Mouse (Mus musculus) retina, embryonic 14.5 days (tissue): ENCODE data around the gene Fam49a.
"Not testable (repeated sequence)": the region's sequence is repeated elsewhere in the genome, so short reads cannot be mapped to it uniquely, and the experiment has no call there.

ENCODE experiments used
- DNase-seq: peaks from one replicate; pipeline ENCODE4 v3.0.0-alpha.2; 2015; ENCODE audit warnings: low spot score

Fam49a gene

DNA sequence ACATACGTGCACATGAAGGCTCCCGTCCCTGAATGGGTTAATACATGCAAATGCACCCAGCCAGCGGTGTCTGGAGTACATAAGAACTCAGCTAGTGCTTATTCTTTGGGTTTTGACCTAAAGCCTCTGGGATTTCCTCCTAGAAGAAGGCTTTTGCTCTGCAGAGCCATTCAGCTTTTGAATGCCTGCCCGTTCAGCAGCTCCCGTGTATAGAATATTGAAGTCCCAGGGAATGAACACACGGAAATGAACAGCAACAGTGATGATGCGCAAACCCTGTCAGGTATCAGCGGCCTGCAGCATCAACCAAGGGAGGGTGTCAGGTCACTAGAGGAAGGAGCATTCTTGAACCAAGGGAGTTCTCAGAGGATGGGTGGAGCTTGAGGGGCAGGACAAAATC, 52.4 kb downstream of the Fam49a start:
- DNase-seq, result no peak

DNA sequence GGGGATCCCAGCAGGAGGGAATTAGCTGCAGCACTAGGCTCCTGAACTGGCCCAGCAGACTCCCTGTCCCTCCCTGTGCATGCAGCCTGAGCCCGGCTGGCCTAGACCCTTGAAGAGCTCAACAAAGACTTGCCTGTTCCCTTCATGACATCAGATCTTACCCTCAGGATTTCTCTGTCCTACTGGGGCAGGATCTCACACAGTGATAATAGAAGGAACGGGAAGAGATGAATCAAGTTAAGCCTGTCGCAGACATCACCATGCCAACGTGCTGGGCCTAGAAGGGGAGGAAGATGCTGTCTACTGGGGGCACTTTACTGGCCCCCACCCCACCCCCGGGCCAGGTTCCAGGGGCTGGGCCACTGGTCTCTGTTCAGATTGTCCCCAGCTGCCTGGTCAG, 53.1 kb downstream of the Fam49a start:
- DNase-seq, result peak; percentile 37

DNA sequence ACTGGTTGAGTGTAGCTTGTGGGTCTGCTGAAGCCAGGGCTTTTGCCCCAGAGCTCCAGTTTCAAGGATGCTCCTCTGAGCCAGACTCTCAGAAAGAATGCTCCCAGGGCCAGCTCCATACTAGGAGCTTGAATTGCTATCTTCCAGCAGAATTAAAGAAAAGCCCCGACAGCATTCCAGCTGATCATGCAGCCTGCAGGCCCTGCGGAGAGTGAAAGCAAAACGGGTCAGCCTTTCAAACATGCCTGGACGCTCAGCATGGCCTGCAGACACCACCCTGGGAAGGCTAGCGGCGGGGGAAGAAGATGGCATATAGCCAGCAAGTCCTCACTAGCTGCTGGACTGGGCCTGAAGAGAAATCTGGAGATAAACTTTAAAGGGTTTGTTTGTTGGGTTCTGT, 55.0 kb downstream of the Fam49a start:
- peak; percentile 35 for DNase-seq

DNA sequence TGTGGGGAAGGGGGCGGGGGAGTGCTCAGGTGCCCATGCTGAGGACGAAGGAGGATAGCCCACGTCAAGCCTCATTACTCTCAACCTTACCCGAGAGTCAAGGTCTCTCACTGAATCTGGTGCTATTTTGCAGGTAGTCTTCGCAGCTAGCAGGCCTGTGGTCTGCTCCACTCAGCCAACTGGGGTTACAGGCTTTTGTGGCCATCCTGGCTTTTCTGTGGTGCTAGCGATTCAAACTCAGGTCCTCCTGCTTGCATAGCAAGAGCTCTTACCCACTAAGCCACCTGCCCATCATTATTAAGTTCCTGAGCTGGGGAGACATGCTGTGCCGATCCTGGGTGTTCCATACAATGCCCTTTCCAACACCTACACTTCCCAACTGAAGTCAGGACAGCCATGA, 55.7 kb downstream of the Fam49a start:
- DNase-seq, result no peak

DNA sequence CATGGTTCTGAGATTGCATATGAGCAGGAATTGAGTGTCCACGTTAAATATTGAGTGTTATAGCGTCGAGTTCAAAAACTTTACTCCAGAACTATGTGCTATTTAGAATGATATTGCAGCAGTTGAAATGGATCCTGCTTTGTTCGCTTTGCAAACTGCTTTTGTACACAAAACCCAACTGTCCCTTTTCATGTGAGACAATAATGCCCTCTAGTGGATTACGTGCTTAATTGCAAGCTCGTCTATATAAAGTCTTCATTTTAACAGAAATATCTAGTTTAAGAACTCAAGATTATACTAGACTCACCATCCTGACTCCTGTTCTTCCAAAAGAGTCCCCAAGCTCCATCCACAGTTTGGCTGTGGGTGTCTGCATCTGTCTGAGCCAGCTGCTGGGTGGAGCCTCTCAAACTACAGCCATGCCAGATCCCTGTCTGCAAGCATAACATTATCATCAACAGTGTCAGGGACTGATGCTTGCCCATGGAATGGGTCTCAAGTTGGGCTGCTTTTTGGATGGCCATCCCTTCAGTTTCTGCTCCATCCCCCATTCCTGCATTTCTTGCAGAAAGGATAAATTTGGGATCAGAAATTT, 56.3 kb downstream of the Fam49a start:
- DNase-seq, result peak; percentile 84

DNA sequence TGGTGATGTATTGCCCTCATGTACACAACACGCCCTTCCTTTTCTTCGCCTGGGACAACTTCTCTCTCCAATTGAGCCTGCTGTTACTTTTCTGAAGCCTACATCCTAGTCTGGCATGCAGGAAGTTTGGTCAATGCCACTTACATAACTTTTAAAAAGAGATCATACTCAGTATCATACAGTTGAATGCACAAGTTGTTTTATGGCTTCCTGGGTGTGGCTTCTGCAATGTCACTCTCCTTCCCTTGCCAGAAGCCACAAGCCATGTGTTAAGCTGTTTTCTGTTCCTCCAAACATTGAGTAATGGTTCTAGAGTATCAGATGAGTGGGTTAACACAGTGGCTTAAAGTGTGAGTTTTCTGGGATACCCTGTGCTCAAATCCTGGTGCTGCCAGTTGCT, 58.8 kb downstream of the Fam49a start:
- no peak for DNase-seq

DNA sequence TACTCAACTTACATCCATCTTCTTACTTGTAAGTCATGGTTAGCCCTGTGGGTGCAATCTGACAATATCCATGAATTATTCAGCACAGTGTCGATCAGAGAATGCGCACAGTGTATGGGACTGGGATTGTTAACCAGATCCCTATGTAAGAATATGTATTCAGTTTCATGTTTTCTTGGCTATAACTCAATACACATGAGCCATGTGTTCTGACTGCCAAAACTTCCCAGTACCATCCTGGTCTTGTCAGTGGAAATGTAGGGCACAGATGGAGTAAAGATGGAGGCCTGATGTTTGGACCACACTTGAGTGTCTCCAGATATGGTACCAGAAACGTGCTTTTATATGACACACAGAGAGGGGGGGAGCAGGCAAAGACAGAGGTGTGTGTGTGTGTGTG, 59.2 kb downstream of the Fam49a start:
- no peak for DNase-seq

DNA sequence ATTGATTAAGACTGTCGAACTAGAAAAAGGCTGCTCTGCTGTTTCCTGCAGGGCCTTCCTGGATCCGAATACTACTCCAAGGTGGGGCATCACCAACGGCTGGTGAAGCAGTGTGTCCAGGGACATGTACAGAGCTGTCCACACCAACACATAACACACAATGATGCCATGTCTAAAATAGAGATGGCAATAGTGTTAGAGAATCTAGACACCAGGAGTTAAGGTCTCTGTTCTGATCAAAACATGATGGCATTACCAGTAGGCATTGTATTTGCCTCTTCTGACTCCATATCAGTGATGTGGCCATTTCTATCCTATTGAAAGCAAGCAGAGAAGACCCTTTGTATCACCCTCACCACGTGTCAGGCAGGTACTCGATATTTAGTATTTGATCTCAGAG, 61.1 kb downstream of the Fam49a start:
- no peak for DNase-seq

DNA sequence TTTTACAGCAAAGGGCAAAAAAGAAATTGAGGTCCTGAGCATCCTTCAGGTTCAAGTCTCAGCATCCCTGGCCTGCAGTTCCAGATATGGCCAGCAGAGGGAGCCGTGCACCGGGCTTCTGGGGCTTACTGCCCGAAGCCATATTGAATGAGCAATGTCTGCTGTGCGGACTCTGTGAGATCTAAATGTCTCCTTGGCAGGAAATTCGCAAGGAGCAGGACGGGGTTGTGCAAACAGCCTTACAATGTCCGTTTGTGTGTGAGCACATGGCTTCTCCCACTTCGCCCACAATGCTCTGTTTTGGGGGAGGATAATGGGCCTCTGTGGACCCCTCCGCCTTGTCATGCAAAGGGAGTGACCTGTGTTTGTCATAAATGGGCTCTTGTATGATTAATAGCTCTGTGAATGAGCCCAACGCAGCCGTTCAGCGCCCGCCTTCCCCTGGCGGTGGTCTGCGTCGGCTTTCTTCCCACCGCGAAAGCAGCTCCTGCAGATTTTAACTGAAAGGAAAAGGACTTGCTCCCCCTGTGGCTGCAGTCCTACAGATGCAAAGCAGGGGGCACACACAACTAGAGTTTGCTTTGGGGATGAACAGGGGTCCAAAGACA, 61.8 kb downstream of the Fam49a start:
- DNase-seq, result peak; percentile 94

DNA sequence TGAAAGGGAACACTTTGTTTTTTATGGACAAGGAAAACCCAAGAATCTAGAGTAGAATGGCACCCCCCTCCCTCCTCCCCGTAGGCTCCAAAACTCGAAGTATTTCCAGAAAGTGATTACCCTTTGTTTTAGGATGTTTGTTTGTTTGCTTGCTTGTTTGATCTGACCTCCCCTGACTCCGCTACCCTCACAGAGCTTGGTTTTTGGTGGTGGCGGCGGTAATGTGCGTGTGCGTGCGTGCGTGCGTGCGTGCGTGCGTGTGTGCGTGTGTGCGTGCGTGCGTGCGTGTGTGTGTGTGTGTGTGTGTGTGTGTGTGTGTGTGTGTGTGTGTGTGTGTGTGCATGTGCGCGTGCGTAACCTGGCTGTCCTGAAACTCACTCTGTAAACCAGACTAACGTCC, 62.3 kb downstream of the Fam49a start:
- not testable (repeated sequence) for DNase-seq

DNA sequence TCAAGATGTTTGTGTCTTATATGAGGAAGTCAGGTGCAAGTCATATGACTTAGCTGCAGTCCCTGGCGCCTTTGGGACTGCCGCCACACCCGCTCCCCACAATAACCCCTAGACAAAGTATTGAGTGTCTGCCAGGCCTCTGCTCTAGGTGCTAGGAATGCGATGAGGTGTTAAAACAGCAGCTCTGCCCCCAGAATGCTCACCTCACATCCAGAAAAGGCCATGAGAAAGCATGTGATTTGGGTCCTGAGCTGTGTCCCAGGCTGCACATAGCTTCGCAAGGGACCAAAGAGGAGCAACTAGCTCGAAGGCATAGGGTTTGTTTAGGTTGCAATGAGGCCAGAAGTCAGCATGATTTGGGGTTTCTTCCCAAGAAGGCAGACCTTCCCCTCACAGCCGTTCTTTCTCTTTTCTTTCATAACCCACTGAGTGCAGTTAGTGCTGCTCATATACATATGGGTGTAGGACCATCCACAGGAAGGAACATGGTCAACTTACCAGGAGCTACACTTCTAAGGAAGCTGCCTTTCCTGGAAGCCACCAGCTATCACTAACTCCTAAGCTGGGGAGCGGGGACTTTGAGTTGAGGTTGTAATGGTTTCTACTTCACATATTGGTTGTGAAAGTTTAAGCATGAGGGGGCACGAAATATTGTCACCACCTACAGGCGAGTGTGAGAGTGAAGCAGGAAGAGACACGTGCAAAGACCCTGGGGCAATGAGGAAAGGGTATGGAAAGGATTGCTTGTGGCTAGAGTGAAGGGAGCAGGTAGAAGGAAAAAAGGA, 71.8 kb downstream of the Fam49a start:
- no peak for DNase-seq

DNA sequence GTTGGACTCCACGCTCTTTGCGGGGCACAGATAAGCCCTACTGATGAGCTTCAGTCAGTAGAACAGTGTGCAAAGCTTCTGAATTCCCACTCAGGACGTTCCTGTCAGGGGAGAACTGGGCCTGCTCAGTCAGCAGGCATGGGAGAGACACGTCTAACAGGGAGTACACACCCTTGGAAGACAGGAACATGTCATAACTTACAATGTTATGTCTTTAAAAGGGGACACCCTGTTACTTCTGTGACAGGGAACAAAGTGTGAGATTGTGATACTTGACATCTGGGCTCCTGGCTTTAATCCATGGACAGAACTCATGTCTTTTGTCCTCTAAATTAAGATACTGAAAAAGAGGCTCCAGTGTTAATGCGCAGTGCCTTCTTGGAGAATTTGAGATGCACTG, 72.5 kb downstream of the Fam49a start:
- DNase-seq, result no peak

DNA sequence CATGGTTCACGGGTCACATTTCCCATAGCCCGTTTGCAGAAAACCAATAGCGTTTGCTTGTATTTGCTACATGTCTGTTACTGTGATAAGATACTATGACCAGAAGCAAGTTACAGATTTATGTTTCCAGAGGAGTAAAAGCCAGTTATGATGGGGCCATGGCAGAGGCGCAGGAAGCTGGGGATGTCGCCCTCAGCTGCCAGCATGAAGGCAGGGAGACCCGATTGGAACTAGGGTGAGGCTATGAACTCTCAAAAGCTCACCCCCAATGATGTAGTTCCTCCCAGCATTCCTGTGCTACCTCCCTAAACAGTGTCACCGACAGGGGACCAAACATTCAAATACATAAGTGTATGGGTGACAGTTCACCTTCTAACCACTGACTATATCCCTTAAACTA, 73.6 kb downstream of the Fam49a start:
- DNase-seq, result no peak

DNA sequence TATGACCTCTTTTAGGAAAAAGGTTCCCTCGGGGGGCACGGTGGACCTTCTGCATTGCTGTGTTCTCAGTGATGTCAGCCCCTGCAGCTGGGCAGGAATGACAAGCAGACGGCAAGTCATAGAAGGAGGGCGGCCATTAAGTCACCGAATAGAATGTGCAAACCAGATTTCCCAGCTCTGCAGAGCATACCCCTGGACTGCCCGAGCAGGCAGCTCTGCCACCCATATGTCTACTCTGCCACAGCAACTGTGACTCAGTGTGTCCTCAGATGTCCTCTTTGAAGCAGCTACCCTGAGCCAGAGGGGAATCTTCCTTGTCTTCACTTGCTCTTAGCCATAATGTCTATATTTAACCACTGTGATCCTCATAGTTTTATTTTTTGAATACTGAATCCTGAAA, 75.4 kb downstream of the Fam49a start:
- no peak for DNase-seq

DNA sequence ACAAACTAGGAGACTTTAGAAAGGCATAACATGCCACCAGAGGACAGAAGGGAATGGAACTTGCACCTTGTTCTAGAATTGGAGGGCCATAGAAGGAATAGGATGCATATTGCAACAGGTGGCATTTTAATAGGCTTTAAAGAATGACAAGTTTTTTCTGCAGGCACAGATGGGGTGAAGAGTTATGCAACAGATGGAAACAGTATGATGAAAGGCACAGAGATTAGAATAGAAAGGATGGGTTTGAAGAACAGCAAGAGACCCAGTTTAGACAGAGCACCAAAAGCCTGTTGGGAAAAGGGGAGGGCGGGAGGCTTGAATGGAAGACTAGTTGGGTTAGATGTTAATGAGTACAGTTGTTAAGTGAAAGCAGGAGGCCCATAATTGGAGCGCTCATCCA, 81.4 kb downstream of the Fam49a start:
- no peak for DNase-seq

DNA sequence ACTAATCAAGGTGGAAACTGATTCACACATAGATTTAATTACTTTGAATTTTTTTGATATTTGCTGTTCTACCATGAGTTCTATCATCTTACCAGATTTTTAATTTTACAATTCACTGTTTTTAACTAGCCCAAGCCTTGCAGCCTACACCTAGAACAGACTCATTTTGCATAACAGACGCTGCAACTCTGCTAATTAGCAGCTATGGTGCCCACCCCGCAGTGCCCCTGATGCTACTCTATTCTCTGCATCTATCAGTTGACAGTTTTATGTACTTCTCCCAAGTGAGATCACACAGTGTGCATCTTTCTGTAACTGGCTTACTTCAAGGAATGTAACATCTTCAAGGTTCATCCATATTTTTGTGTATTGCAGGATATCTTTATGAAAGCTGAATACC, 86.7 kb downstream of the Fam49a start:
- DNase-seq, result no peak

DNA sequence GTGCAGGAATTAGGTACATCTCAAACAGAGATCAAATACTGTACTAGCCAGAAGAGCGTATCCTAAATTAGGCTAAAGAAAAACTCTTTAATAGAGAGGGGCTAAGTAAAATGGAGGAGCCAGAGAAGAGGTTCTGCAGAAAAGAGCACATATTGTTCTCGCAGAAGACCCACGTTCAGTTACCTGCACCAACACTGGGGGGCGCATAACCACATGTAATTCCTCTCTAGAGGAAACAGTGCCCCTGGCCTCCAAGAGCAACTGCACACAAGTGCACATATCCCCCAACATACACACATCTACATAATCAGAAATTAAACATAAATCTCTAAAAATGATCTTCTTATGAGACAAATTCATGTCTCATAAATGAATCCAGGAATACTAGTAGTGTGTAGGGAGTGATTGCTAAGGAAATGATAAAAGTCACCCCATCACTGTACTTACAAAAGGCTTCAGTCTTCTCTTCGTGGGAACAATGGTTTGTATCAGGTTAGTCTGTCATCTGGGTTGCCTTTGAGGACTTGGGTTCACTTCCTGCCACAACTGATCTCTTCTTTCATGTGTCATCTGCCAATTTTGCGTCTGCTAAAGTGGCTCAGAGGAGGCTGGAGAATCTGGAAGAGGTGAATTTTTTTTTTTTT, 87.8 kb downstream of the Fam49a start:
- DNase-seq, result no peak

DNA sequence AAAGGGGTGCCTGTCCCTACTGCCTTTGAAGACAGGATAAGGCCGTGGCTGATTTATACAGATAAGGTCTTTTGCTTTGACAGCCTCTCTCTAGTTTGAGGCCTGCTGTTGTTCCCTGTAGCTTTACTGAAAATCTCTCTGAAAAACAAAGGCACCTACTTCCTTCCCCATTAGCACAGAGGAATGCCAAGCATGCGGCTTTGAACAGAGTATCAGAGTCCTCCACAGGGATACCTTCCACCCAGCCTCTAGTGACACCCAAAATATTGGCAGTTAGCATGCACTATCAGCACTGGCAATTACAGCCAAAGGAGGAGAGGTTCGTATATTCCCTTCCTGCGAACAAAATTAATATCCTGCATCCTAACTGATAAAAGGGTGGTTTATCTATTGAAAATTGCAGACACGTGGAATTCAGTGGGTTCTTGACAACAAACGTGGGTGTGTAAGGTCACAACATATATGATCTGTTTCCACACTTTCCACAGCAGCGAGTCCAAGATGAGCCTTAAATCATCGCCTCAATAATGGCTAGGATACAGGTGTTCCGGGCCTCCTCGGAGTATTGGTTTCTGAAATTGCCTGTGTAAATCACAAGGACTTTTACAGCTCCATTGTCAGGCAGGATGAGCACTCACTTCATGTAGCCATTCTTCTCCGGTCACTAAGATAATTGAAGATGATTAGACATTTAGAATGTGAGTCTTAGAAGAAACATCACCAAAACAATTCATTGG, 90.0 kb downstream of the Fam49a start:
- DNase-seq, result no peak

DNA sequence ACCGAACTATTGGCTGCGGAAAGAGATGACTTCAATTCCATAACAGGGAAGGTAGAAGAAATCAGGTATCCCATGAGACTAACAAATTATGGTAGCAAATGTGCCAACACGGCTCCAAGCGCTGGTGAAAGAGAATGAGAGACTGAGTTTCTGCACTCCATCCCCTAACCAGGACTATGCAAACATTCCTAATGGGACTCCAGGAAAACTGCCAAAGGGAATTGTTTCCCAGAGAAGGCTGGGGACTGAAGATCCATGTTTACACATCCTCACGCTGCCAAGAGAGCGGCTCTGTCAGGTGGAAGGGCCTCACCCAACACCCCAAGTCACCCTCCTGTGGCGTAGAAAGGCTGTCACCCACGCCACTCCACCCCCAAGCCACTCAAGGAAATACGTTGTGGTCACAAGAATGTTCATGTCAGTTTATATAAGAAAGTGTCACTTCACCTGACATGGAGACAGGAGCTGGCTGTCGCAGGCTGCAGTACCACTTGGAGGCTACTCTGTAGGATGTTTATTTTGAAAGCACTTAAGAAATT, 92.2 kb downstream of the Fam49a start:
- DNase-seq, result no peak

DNA sequence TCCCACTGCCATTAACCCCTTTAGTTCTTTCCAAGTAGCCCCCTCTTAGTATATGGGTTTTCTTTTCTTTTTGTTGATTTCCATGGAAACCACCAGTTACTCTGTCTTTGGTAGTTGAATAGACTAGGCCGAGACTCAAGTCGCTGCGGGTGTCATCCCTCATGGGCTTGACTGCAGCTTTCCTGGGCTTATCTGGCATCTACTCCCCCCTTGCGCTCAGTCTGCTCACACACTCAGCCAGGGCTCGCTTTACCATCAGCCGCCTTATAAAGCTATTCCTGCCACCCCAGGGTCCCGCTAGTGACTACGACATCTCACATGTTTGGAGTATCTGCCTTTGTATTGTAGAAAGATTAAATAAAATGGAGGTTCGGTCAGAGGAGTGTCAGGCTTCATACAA, 94.1 kb downstream of the Fam49a start:
- no peak for DNase-seq

DNA sequence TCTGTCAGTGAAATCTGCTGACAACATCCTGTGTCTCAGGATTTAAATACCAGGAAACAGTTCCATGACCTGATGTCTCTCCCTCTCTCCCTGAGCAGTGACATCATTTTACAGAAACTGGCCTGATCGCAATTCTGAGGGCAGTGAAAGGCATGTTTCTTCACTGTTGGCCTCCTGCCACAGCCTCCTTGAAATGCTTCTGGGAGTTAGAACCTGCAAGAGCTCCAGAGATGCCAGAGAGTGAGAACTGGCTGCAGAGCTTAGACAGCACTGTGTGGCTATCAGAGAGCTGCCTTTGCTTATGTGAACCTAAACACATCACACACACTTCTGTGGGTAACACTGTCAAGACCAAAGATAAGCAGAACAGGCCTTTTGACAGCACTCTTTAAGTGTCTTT, 94.5 kb downstream of the Fam49a start:
- DNase-seq, result no peak

DNA sequence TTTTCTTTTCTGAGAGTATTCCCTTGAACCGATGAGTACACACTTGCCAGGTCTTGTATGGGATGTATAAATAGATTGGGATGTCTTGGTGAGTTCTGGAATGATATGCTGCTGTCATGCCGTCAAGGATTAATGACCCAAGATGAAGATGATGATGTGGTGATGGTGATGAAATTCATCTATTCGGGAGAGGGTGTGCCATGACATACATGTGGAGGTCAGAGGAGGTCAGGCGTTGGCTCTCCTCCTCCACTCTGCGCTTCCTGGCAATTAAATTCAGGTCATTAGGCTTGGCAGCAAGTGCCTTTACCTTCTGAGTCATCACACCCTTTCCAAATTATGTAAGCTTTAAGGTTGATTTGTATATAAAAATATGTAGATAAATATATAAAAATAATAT, 95.0 kb downstream of the Fam49a start:
- DNase-seq, result no peak
